Mouse (Mus musculus) forebrain, postnatal 0 days (tissue): ENCODE data around the gene Rtkn2. TPM values are rescaled to one million over a fixed set of nuclear protein-coding genes. Genes with fewer than 3 reads are reported as not detected.
"Not testable (repeated sequence)": the region's sequence is repeated elsewhere in the genome, so short reads cannot be mapped to it uniquely, and the experiment has no call there.

Experiments
- ATAC-seq: fragments of 200-750 bp; cut with Nextera tagmentation; 2 replicates; pipeline ENCODE4 v1.8.0; 2017; ENCODE audit warnings: mild to moderate bottlenecking, moderate library complexity
- DNase-seq: peaks from one replicate; pipeline ENCODE4 v3.0.0-alpha.2; 2015
- H3K27ac ChIP-seq: fragments of 300-500 bp; sonication (generic); 2 replicates; pipeline ENCODE4 v1.5.1; 2014; ENCODE audit warnings: low read depth, mild to moderate bottlenecking, antibody characterized with exemption, low read length, moderate library complexity, mixed read lengths
- H3K27me3 ChIP-seq: fragments of 300-500 bp; sonication (generic); 2 replicates; pipeline ENCODE4 v1.6.1; 2014; ENCODE audit warnings: mild to moderate bottlenecking, low read length, mixed read lengths; ENCODE audit not compliant: insufficient read depth
- H3K36me3 ChIP-seq: fragments of 300-500 bp; sonication (generic); 2 replicates; pipeline ENCODE4 v1.6.1; 2014; ENCODE audit warnings: mild to moderate bottlenecking, moderate library complexity; ENCODE audit not compliant: insufficient read depth
- H3K4me1 ChIP-seq: fragments of 300-500 bp; sonication (generic); 2 replicates; pipeline ENCODE4 v1.6.1; 2014; ENCODE audit warnings: antibody characterized with exemption; ENCODE audit not compliant: insufficient read depth
- H3K4me2 ChIP-seq: fragments of 300-500 bp; sonication (generic); 2 replicates; pipeline ENCODE4 v1.6.1; 2014; ENCODE audit warnings: low read depth, mild to moderate bottlenecking, moderate library complexity
- H3K4me3 ChIP-seq: fragments of 300-500 bp; sonication (generic); 2 replicates; pipeline ENCODE4 v1.5.1; 2014; ENCODE audit warnings: low read depth, low read length, mixed read lengths
- H3K9ac ChIP-seq: fragments of 300-500 bp; sonication (generic); 2 replicates; pipeline ENCODE4 v1.6.1; 2014; ENCODE audit warnings: mild to moderate bottlenecking
- H3K9me3 ChIP-seq: fragments of 300-500 bp; sonication (generic); 2 replicates; pipeline ENCODE4 v1.6.1; 2016; ENCODE audit warnings: low read length
- CTCF ChIP-seq: sonication (generic); IDR thresholded peaks from 2 replicates; pipeline ENCODE4 v1.5.1; 2016; ENCODE audit warnings: antibody characterized with exemption, control low read depth, low read depth
- WGBS: fragments of 180-500 bp; shearing (Covaris S2); extraction: QIAGEN DNeasy Blood & Tissue Kit; methylation state at CpG from one replicate; pipeline ENCODE4 v1.1.7; 2014; 5-methylcytosine and 5-hydroxymethylcytosine counted together
- polyA plus RNA-seq: library from polyadenylated mRNA; unstranded; fragments of >200 nt; fragmentation: Nextera tagmentation; extraction: Ambion mirVana; gene quantifications from 2 replicates; pipeline ENCODE4 v1.2.1, GENCODE M21; 2015
- total RNA-seq: library from RNA; depleted of rRNA; stranded (reverse); fragments of >200 nt; gene quantifications from 2 replicates; pipeline ENCODE4 v1.2.3, GENCODE M21; 2014

Rtkn2 gene
- total and polyA plus RNA-seq, 2 experiments from 2014 or later = 4.2 to 4.9 TPM

DNA sequence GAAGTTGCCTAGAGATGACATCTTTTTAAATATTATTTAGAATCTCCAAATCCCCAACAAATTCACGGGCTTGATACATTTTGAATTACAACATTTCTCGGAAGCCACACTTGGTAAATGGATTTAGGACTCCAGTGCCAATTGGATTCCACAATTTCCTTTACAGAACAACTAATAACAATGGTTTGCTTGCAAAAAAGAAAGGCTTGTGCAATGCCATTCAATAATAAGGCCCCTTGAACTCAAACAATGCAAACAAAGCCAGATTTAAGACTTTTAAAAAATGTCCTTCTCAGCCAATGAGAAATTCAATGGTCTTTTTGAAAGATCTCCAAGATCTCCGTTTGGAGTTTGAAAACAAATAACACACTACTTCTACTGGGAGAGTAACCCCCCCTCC is 114.1 kb downstream of the Rtkn2 start:
- DNase-seq = no peak
- Histone ChIP-seq H3K36me3 (peaks cover 26% of the 10 kb centered on the region), H3K9me3 (no peaks in the 10 kb centered on the region), H3K27me3 (no peaks in the 10 kb centered on the region), H3K9ac (no peak overlapping the region), H3K4me2 (no peak overlapping the region), H3K27ac (no peak overlapping the region), H3K4me3 (no peak overlapping the region), H3K4me1 (no peaks in the 10 kb centered on the region)
- no peak for TF ChIP-seq CTCF
- WGBS = 42% methylated on average over 3 of the region's 3 CpGs
- no peak for ATAC-seq

DNA sequence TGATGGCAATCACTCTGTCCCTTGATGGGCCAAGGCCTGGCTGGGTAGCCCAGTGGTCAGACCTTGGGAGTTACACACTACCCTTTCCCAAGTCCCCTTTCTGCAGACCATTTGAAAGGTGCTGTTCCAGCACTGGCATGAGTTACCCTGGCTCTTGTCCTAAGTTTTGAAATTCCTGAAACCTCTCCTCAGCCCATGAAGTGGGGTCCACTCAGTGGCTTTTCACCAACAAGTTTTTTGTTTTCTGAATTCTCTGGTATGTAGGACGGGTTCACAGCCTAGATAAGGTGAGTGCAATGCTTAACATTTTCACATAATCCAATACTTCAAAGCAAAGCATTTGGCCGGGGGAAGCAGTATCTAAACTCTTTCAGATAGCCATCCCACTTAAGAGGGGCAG is 115.8 kb downstream of the Rtkn2 start:
- no peak for TF ChIP-seq CTCF
- Histone ChIP-seq H3K27me3 (no peaks in the 10 kb centered on the region), H3K36me3 (peaks cover 26% of the 10 kb centered on the region), H3K4me1 (no peaks in the 10 kb centered on the region), H3K9ac (no peak overlapping the region), H3K27ac (no peak overlapping the region), H3K4me2 (no peak overlapping the region), H3K9me3 (no peaks in the 10 kb centered on the region), H3K4me3 (no peak overlapping the region)
- 91% methylated on average over 2 of the region's 2 CpGs for whole genome bisulfite sequencing
- no peak for DNase-seq
- no peak for ATAC-seq

- Histone ChIP-seq H3K36me3 (peaks cover 26% of the 10 kb centered on the region), H3K9me3 (no peaks in the 10 kb centered on the region), H3K4me1 (no peaks in the 10 kb centered on the region), H3K9ac (no peak overlapping the region), H3K27ac (no peak overlapping the region), H3K27me3 (no peaks in the 10 kb centered on the region), H3K4me3 (no peak overlapping the region), H3K4me2 (no peak overlapping the region)
- 95% methylated on average over 12 of the region's 12 CpGs for WGBS
- ATAC-seq (no peak), DNase-seq (no peak)
- no peak for TF ChIP-seq CTCF
Measured at GRCm38 (mm10) chr10:68096395-68096794, 117.0 kb downstream of the Rtkn2 start.

DNA sequence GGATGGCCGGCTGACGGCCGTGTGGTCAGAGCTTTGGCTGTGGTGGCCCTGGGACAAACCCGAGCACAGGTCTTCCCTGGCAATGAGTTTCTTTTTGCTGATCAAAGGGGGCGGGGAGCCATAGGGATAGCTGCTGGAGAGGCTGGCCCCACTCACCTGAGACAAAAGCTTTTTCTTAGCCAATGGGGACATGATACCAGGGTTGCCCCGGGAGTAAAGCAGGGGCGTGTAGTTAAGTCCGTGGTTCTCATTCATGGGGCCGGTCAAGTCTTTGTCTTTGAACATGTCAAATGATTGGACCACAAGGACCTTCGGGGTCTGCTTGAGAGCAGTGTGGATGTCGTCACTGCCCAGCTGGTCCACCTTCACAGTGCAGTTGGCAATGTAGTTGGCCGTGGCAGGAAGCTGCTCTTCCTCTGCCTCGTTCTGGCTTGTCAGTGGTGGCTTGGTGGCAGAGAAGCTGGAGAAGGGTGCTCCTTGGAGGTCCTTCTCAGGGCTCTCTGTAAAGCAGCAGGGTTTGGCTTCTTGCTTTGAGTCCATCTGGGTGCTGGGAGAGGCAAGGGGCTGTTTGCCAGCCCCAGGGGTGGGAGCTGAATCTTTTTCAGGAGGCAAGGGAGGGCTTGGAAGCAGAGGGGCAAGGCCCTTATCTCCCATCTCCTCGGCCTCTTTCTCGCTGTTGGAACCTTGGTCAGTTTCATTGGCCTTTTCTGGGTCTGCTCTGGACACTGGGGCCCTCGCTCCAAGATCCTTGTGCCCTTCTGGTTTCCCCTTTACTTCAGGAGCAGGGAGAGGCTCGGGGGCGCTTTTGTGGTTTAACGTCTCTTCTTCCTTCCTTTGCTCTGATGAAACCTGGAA is 118.7 kb downstream of the Rtkn2 start:
- no peak overlapping the region for H3K27ac ChIP-seq
- no peak overlapping the region for H3K4me3 ChIP-seq
- DNase-seq = no peak
- H3K4me2 ChIP-seq = no peak overlapping the region
- no peaks in the 10 kb centered on the region for H3K4me1 ChIP-seq
- peaks cover 26% of the 10 kb centered on the region for H3K36me3 ChIP-seq
- TF ChIP-seq CTCF = no peak
- H3K27me3 ChIP-seq = no peaks in the 10 kb centered on the region
- 91% methylated on average over 19 of the region's 19 CpGs for WGBS
- no peak for ATAC-seq
- no peaks in the 10 kb centered on the region for H3K9me3 ChIP-seq
- no peak overlapping the region for H3K9ac ChIP-seq

DNA sequence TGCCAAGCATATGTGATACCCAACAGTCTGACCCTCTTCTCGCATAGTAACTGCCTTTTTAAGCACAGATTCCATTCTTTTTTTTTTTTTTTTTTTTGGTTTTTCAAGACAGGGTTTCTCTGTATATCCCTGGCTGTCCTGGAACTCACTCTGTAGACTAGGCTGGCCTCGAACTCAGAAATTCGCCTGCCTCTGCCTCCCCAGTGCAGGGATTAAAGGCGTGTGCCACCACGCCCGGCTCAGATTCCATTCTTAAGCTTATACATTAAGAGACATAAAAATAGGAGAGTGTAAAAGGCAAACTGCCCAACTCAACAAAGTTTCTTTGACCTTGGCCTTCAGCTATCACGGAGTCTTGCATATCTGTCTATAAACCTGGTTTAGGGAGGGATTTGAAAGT is 120.4 kb downstream of the Rtkn2 start:
- not testable (repeated sequence) for ATAC-seq
- 97% methylated on average over 7 of the region's 7 CpGs for WGBS

DNA sequence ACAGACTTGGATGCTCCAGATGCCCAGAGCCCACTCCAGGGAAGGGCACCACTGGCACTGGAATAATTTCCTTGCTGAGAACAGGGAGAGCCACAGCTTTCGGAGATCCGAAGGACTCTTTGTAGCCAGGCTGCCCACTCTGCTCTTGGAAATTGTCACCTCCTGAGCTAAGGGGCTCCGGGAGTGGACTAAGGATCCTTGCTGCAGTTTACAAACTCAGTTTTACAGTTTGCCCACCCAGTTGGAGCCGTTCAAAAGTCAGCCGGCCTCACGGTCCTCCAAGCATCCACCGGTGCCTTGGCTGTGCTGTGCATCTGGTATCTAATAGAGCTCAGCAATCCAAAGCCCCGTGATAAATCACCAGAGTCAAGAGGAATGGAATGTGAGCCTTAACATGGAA is 121.1 kb downstream of the Rtkn2 start:
- no peak for TF ChIP-seq CTCF
- no peak for ATAC-seq
- Histone ChIP-seq H3K4me3 (no peak overlapping the region), H3K27me3 (no peaks in the 10 kb centered on the region), H3K27ac (no peak overlapping the region), H3K9ac (no peak overlapping the region), H3K4me2 (no peak overlapping the region), H3K4me1 (peaks cover 8% of the 10 kb centered on the region; the same call in 1 of the 2 replicates), H3K9me3 (no peaks in the 10 kb centered on the region), H3K36me3 (peaks cover 26% of the 10 kb centered on the region)
- WGBS = 94% methylated on average over 8 of the region's 8 CpGs
- DNase-seq = no peak

More for the DNA sequence above, 120.4 kb downstream of the Rtkn2 start:
- not testable (repeated sequence) for H3K4me1 ChIP-seq, H3K27me3 ChIP-seq, H3K4me2 ChIP-seq, H3K27ac ChIP-seq, DNase-seq, H3K4me3 ChIP-seq, H3K9me3 ChIP-seq, H3K9ac ChIP-seq
- peaks cover 26% of the 10 kb centered on the region for H3K36me3 ChIP-seq

DNA sequence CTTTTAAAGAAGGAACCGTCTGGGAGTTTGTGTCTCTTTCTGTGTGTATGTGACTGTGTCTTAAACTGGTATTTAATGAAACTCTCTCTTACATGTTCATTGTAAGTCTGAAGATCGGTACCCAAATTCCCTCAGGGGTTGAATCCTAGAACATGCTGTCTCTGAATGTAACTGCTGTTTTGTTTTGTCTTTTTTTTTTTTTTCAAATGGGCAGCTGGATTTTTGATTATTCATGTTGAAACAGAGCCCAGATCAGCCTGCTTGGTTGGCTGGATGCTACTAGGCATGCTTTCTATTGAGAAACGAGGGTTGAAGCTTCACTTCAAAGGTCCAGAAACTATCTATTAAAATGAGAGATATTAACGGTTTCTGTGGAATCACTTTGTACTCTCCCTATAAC is 121.9 kb downstream of the Rtkn2 start:
- H3K27me3 ChIP-seq = no peaks in the 10 kb centered on the region
- peaks cover 13% of the 10 kb centered on the region; the same call in 1 of the 2 replicates for H3K4me1 ChIP-seq
- no peak overlapping the region for H3K9ac ChIP-seq
- 56% methylated on average over 4 of the region's 4 CpGs for whole genome bisulfite sequencing
- H3K9me3 ChIP-seq = no peaks in the 10 kb centered on the region
- H3K4me3 ChIP-seq = no peak overlapping the region
- ATAC-seq (no peak), DNase-seq (no peak)
- TF ChIP-seq CTCF = no peak
- peaks cover 22% of the 10 kb centered on the region for H3K36me3 ChIP-seq
- H3K27ac ChIP-seq = no peak overlapping the region
- H3K4me2 ChIP-seq = no peak overlapping the region
